Mouse (Mus musculus): ENCODE results near the gene Rab34. TPM values are rescaled to one million over a fixed set of nuclear protein-coding genes. Genes with fewer than 3 reads are reported as not detected.

Rab34 gene
- total RNA-seq, 2 experiments from 2014 or later: 19.0 to 19.7 TPM

- intact Hi-C loops (cut with DNase I): no loop called here
- peak overlapping the region; percentile 44 for H3K27ac ChIP-seq
- TF ChIP-seq CTCF (IDR thresholded peaks at IDR 0.05): no peak
- no peak overlapping the region for H3K4me3 ChIP-seq
- DNase-seq (ENCODE audit: extremely low spot score in 1 of 2, low spot score in 2 of 2): no peak
These were observed 17.4 kb downstream of the Rab34 start for GRCm38 (mm10) chr11:78205361-78206206.

- H3K27ac ChIP-seq: no peak overlapping the region
- intact Hi-C loops (cut with DNase I): no loop called here
- DNase-seq (ENCODE audit: extremely low spot score in 1 of 2, low spot score in 2 of 2): no peak
- TF ChIP-seq CTCF (IDR thresholded peaks at IDR 0.05): no peak
- no peak overlapping the region for H3K4me3 ChIP-seq
These were observed 19.0 kb downstream of the Rab34 start for GRCm38 (mm10) chr11:78207190-78207589.

GRCm38 (mm10) chr11:78209886-78210285 is 21.7 kb downstream of the Rab34 start:
- no peak for DNase-seq (ENCODE audit: extremely low spot score in 1 of 2, low spot score in 2 of 2)
- no peak for TF ChIP-seq CTCF (IDR thresholded peaks at IDR 0.05)
- Histone ChIP-seq H3K4me3 (no peak overlapping the region), H3K27ac (no peak overlapping the region)
- intact Hi-C loops (cut with DNase I): no loop called here

GRCm38 (mm10) chr11:78210615-78211014 is 22.4 kb downstream of the Rab34 start:
- H3K4me3 ChIP-seq: no peak overlapping the region
- no peak for DNase-seq (ENCODE audit: extremely low spot score in 1 of 2, low spot score in 2 of 2)
- H3K27ac ChIP-seq: no peak overlapping the region
- TF ChIP-seq CTCF (IDR thresholded peaks at IDR 0.05): no peak
- intact Hi-C loops (cut with DNase I): no loop called here

GRCm38 (mm10) chr11:78211513-78211912 is 23.3 kb downstream of the Rab34 start:
- no peak for DNase-seq (ENCODE audit: extremely low spot score in 1 of 2, low spot score in 2 of 2)
- TF ChIP-seq CTCF (IDR thresholded peaks at IDR 0.05): no peak
- H3K4me3 ChIP-seq: no peak overlapping the region
- intact Hi-C loops (cut with DNase I): no loop called here
- H3K27ac ChIP-seq: no peak overlapping the region

GRCm38 (mm10) chr11:78213086-78213817 is 25.0 kb downstream of the Rab34 start:
- intact Hi-C loops (cut with DNase I): no loop called here
- H3K4me3 ChIP-seq: no peak overlapping the region

GRCm38 (mm10) chr11:78215709-78216317 is 27.6 kb downstream of the Rab34 start:
- Histone ChIP-seq H3K4me3 (no peak overlapping the region), H3K27ac (peak overlapping the region; percentile 47)
- no peak for TF ChIP-seq CTCF (IDR thresholded peaks at IDR 0.05)
- DNase-seq (ENCODE audit: extremely low spot score in 1 of 2, low spot score in 2 of 2): no peak
- intact Hi-C loops (cut with DNase I): no loop called here

More at GRCm38 (mm10) chr11:78213086-78213817, 25.0 kb downstream of the Rab34 start:
- TF ChIP-seq CTCF (IDR thresholded peaks at IDR 0.05): no peak
- no peak overlapping the region for H3K27ac ChIP-seq
- no peak for DNase-seq (ENCODE audit: extremely low spot score in 1 of 2, low spot score in 2 of 2)

- Histone ChIP-seq H3K27ac (no peak overlapping the region), H3K4me3 (no peak overlapping the region)
- intact Hi-C loops (cut with DNase I): no loop called here
- TF ChIP-seq CTCF (IDR thresholded peaks at IDR 0.05): no peak
- DNase-seq (ENCODE audit: extremely low spot score in 1 of 2, low spot score in 2 of 2): no peak
These were observed 35.4 kb downstream of the Rab34 start for GRCm38 (mm10) chr11:78223586-78223985.

- no peak overlapping the region for H3K27ac ChIP-seq
- intact Hi-C loops (cut with DNase I): no loop called here
- H3K4me3 ChIP-seq: no peak overlapping the region
- TF ChIP-seq CTCF (IDR thresholded peaks at IDR 0.05): no peak
- no peak for DNase-seq (ENCODE audit: extremely low spot score in 1 of 2, low spot score in 2 of 2)
These were observed 43.3 kb downstream of the Rab34 start for GRCm38 (mm10) chr11:78231518-78231917.

GRCm38 (mm10) chr11:78240193-78240857 is 52.1 kb downstream of the Rab34 start:
- intact Hi-C loops (cut with DNase I): no loop called here
- peak; percentile 29 to 35 for DNase-seq (ENCODE audit: extremely low spot score in 1 of 2, low spot score in 2 of 2)
- no peak for TF ChIP-seq CTCF (IDR thresholded peaks at IDR 0.05)
- peak overlapping the region; percentile 56 for H3K27ac ChIP-seq
- H3K4me3 ChIP-seq: no peak overlapping the region

Small RNAs within 50 kb of the gene (microRNA-seq; reads per million reads assigned to microRNA genes)
- gene Mir7653: 0.24 to 1.2 reads per million in 2 experiments

Other genes with a start within 250 kb of the Rab34 start
- gene Phf12, start 205.7 kb upstream of the Rab34 start, total RNA-seq (2021): 10 to 100 TPM; 58.9 to 59.2 TPM
- gene Dhrs13, start 156.2 kb upstream of the Rab34 start, total RNA-seq (2021): 1 to 10 TPM; 5.5 to 6.3 TPM
- gene Flot2, start 150.5 kb upstream of the Rab34 start, total RNA-seq (2021): 10 to 100 TPM; 91.2 to 96.0 TPM
- gene Eral1, start 108.0 kb upstream of the Rab34 start, total RNA-seq (2021): 10 to 100 TPM; 18.9 to 19.0 TPM
- gene Fam222b, start 93.8 kb upstream of the Rab34 start, total RNA-seq (2021): 10 to 100 TPM; 27.5 to 32.1 TPM
- gene Traf4, start 22.8 kb upstream of the Rab34 start, total RNA-seq (2021): 10 to 100 TPM; 10.5 to 10.6 TPM
- gene Nek8, start 11.8 kb upstream of the Rab34 start, total RNA-seq (2021): 1 to 10 TPM; 3.0 to 3.1 TPM
- gene Tlcd1, start 11.7 kb upstream of the Rab34 start, total RNA-seq (2021): 10 to 100 TPM; 24.4 to 27.7 TPM
- 100 to 1,000 TPM; 647 to 724 TPM for gene Rpl23a, start 4.8 kb upstream of the Rab34 start, total RNA-seq (2021)
- gene Proca1, start 5.0 kb downstream of the Rab34 start, total RNA-seq (2021): 1 to 10 TPM; 4.7 to 7.7 TPM
- gene Sdf2, start 57.3 kb downstream of the Rab34 start, total RNA-seq (2021): 10 to 100 TPM; 58.6 to 66.4 TPM
- 100 to 1,000 TPM; 100 to 107 TPM for gene Supt6, start 57.6 kb downstream of the Rab34 start, total RNA-seq (2021)
- gene 2610507B11Rik, start 73.3 kb downstream of the Rab34 start, total RNA-seq (2021): 100 to 1,000 TPM; 176 to 177 TPM
- 10 to 100 TPM; 21.1 to 29.5 TPM for gene BC030499, start 102.4 kb downstream of the Rab34 start, total RNA-seq (2021)
- 10 to 100 TPM; 12.1 to 16.1 TPM for gene Spag5, start 113.1 kb downstream of the Rab34 start, total RNA-seq (2021)
- gene Aldoc, start 134.5 kb downstream of the Rab34 start, total RNA-seq (2021): 100 to 1,000 TPM; 804 to 830 TPM
- 10 to 100 TPM; 60.7 to 62.8 TPM for gene Pigs, start 140.0 kb downstream of the Rab34 start, total RNA-seq (2021)
- 10 to 100 TPM; 29.1 to 32.2 TPM for gene Unc119, start 155.1 kb downstream of the Rab34 start, total RNA-seq (2021)
- gene Foxn1, start 198.1 kb downstream of the Rab34 start, total RNA-seq (2021): not detected
- not detected for gene Slc13a2, start 233.8 kb downstream of the Rab34 start, total RNA-seq (2021)

All from left cerebral cortex, adult 2 months (tissue).